Mouse (Mus musculus): ENCODE measurements around the gene Gng12.

GRCm38 (mm10) chr6:67021308-67021707 lies 125.1 kb downstream of the Gng12 start:
- TF ChIP-seq EP300 (optimal IDR thresholded peaks at IDR 0.05) (no peak), CTCF (IDR thresholded peaks at IDR 0.05; ENCODE audit: low read depth) (no peak)

All from stomach, postnatal 0 days (tissue).